Mouse (Mus musculus) thymus, postnatal 14 days (tissue): ENCODE results near the gene Fndc3a.
A peak's percentile ranks its signal among the peaks of the same experiment; 100 is the strongest.

Experiments used
- DNase-seq: peaks from one replicate; pipeline ENCODE4 v3.0.0; 2021

Fndc3a gene

DNA sequence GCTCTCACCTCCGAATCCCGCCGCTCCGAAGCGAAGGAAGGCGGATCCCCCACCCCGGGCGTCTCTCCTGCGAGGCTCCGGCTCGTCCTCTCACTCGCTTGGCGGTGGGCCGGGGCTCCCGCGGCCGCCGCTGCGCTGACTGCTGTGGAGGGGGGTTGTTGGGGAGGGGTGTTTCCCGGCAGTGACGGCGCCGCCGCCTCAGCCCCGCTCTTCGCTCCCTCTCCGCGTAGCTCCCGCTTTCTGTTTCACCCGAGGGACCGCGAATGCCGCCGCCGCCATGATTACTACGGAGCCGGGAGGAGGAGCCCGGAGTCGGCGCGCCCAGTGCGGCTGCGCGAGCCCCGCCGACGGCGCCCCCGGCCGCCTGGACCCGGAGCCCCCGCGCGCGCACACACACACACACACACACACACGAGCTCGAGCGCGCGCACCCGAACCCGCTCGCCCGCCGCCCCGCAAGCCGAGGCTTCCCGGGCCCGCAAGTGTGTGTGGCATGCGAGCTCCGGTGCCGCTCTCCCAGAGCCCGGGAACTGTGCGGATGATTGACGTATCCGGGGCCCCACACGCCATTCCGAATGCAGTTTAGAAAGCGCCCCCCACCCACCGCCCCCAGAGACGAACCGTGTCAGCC is at the start of gene Fndc3a:
TSS of gene Fndc3a (minus strand) at position 294 of the 631 bp plus-strand sequence.
- peak; percentile 92 for DNase-seq

DNA sequence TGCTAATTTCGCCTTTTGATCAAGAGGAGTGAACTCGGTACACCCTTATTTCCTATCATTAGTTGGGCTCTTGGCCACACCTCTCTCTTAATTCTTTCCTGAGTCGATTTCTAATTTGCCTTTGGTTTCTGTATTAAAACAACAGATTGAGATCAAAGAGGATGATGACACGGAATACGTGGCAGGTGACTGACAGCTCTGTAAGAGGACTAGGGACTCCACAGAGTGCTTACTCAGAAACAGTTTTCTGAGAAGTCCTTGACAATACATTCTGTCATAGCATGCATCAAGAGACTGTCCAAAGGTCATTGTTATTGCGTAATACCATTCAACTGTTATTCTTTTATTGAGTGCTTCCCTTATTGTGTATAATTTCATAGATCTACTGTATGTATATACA is 43.1 kb upstream of the Fndc3a start:
- DNase-seq: no peak

DNA sequence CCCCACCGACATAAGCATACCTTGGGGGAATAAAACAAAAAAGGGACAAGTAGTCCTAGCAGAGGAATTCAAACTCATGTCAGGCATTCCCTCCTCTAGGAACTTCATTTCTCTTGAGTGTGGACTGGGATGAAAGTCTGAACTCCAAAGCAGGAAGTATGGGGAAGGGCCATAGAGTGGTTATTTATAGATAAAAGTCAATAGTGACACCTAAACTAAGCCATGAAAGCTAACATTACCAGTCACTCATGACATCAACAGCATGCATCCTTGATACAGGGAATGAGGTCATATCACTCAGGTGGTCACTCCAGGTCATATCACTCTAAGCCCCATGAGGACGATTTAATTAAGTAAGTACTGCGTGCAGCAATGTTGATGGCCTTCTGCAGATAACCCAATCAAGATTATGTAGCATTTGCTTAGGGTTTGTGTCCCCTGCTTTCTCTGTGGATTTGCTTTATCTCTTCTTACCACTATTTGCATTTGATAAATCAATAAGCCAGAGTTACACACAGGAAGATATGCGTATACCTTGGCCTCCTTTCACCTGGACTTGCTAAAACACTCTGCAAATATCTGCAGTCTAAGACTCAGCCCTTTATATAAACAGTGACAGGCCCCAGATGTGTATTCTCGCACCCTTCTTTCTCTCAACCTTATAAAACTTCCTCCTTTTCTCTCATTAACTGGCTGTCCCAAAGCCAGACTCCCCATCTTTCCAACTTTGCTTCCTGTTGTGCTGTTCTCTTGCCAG is 40.8 kb upstream of the Fndc3a start:
- no peak for DNase-seq

DNA sequence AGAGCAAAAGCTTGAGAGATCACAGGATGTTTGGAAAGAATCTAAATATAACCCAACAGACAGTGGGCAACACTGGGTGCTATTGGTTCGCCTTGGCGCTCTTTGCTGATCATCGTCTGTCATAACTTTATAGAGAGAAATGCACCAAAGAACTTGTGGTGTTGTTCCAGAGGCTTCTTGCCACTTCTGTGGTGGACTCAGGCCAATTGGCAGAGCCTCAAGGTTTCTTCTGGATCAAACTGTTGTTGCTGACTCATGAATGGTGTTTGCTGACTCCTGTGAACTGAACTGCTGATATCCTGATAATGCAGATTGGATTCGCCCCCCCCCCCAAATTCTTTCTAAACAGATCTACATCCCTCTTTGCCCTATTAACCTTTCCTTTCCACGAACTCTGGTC is 38.5 kb upstream of the Fndc3a start:
- no peak for DNase-seq

DNA sequence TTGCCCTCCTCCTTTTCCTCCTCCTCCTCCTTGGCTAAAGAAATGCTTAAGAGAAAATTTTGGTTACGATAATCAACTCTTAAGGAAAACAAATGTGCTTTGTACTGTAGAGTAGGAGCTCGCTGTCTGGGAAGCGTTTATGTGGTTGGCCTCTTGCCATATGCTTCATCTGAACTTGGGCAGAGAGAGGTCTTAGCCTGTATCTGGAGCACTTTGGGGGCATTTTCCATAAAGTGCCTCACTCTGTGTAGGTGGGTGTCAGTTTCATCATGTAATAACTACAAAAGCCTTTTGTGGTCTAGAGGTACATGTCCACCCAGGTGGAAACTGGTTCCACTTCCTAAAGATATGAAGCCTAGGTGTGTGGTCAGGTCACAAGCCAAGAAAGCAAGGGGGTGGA is 31.9 kb upstream of the Fndc3a start:
- DNase-seq: no peak

DNA sequence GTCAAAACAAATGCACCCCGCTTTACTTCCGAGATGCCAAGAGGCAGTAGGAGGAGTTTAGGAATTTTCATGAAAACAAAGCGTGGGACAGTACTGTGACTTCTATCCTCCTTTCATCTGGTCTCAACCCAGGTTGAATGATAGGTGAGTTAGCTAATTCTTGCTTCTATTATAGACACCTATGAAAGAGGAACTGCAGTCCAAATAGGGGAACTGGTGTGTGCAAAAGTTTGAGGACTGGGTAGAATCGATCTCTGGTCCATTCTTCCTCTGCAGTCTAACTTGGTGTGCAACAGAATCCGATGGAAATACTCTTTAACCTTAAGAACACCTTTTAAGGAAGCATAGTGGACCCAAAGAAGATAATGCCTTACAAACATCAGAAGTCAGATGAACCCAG is 30.5 kb upstream of the Fndc3a start:
- DNase-seq: no peak

DNA sequence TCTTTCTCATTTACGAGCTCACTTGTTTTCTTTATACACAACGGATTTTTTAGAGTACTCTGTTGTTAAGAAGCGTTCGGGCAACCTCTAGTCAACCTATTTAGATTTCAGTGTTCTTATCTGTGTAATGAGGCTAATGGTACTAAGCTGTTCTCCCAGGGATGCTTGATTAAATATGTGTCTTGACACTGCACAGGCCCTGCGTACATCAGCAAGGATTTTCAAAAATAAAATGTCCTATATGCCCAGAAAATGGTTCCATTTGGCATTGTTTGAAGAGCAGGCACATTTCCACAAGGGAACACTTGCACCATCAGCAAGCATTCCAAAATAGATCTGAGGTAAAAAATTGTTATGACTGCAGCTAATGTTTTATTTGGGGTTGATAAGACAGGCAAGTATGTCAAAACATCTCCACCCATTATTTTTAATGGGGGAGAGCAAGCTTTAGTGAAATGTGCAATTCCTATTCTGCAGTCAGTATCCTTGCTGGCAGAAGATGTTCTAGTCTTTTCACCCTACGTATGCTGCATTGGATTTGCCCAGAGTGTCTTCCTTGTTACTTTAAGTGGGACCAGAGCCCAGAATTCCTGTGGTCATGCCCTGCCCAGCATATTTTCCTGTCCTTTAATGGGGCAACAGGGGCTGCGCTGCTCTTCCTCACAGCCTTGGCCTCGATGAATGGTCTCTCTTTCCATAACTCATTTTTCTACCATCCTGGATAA is 29.8 kb upstream of the Fndc3a start:
- DNase-seq: no peak

DNA sequence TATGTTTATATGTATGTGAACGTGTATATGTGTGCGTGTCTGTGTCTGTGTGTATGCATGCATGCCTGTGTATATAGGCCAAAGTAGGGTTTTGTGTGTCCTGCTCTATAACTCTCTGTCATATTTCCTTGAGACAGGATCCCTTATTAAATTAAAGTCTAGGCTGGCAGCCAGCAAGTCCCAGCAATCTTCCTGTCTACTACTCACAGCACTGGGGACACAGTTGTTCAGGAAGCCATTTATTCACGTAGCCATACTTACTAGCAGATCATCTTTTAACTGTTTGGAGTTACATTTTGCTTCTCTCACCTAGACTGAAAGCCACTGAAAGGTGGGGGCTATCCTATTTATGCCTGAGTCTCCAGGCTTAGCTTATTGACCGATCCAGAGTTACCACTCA is 29.0 kb upstream of the Fndc3a start:
- DNase-seq: no peak

DNA sequence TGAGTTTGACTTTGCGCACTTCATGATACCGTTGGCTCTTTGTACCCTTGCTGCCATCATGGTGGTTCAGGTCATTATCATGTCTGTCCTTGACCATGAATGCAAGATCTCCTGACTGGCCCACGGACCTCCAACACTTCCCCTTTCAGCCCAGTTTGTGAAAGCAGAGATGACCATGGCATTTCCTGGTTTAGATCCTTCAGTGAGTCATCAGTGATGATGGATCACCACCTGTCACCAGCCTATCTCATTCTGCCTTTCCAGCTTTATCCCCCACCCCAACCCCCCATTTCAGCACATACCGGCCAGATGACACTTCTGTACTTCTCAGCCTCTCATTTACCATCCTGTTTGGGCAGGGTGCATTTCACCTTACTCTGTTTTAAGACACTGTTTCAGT is 28.4 kb upstream of the Fndc3a start:
- DNase-seq: no peak

DNA sequence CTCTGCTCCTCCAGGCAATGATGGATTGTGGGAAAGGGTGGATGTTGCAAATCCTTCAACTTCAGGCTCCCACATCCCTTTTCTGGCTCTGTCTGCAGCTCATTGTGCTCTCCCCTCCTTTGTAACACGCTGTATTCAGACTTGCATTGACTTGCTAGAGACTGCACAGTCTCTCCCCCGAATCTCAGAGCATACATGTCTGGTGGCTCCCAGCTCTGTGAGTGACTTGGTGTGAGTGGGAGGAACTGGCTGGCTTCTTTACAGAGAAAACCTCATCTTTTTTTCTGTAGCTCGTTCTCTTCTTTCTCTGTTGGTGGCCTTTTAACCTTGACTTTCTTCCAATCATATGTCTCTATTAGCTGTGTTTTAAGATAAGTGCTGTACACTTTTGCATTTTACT is 16.1 kb upstream of the Fndc3a start:
- DNase-seq: no peak

DNA sequence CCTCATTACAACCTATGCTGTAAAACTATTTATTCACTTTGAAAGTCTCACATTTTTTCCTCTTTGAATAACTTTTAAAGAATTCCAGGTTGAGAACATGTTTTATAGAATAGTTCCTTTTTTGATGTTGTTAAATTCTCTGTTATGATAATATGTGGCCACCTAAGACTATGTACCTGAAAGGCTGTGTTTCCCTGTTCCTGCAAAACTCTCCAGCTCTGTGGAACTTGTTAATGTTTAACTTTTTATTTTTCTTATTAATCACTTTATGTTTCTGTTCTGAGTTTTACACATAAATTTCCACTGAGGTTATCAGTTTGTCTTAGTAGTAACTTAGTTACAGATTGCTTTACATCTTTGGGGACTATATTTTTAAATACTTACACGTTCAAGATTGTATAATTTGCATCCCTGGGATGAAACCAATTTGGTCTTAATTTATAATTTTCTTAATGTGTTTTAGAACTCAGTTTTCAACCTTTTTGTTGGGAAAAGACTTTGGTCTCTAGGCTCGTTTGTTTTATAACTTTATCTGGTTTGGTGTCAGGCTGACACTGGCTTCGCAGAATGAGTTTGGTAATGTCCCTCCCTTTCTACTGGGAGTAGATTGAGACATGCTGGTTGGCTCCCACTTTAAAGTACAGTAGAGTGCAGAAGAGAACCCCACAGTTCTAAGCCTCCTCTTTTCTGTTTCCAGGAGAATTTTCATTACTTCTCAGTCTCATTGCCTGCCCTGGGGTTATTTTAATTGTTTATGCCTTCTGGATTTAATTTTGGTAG is 12.7 kb upstream of the Fndc3a start:
- DNase-seq: no peak

DNA sequence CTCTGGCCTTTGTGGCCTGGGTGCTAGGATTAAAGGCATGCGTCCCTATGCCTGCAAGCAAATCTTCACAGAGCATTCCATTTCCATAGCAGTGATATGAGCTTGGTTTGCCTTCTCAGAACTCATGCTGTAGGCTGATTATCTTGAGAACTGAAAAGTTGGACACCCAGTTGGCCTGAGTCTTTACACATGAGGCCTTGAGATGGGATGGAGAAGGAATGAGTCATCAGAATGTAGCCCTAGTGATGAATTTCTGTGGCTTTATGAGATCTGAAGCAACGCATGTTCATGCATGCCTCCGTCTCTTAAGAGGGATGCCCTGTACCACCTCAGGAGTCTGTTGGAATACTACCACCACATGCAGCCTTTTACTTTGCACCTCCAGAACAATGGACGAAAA is 6.4 kb upstream of the Fndc3a start:
- DNase-seq: no peak

DNA sequence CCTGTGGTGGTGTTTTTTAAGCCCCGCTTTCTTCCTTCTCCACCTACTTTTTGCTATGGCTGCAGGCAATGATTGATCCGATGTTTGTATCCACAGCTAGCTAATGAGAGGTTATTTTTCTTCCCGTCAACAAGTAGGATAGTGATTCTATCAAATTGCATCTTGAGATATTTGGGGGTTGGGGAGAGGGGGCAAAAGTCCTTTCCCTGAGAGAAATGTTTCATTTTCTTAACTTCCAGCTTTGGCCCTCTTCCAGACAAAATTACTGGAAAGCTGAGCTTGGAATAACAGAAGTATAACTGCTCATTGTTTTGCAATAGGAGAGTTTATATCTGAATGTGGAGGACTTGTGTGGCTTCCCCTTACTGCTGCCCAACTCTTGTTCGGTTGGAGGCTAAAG is 1.3 kb upstream of the Fndc3a start:
- no peak for DNase-seq

DNA sequence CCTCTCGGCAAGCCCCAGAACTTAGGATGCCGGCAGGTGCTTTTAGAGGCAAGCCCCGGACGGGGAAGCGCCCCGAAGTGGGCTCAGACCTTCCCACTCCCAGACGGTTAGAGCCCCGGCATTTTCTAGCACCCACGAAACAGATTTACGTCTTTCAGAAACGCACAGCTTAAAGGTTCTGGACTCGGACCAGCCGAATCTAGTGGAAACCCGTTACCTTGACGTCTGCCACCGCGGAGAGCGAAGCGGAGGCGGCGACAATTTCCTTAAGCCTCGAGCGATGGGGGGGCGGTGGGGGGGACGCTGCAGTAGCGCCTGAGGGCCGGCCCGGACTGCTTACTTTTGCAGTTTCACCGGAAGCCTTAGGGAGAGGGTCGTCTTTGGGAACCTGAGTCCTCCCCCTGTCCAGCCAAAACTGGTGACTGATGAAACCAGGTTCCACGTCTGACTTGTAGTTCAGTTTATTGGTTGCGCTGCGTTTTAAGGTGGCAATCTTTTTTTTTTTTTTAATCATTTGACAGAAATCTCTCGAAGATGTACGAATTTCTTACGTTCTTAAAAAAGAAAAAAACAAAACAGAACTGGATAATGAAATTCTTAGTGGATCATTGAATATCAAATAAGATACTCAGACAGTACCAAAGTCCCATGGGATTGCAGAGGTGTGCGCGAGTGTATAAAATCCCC is 681 bp upstream of the Fndc3a start:
- no peak for DNase-seq

DNA sequence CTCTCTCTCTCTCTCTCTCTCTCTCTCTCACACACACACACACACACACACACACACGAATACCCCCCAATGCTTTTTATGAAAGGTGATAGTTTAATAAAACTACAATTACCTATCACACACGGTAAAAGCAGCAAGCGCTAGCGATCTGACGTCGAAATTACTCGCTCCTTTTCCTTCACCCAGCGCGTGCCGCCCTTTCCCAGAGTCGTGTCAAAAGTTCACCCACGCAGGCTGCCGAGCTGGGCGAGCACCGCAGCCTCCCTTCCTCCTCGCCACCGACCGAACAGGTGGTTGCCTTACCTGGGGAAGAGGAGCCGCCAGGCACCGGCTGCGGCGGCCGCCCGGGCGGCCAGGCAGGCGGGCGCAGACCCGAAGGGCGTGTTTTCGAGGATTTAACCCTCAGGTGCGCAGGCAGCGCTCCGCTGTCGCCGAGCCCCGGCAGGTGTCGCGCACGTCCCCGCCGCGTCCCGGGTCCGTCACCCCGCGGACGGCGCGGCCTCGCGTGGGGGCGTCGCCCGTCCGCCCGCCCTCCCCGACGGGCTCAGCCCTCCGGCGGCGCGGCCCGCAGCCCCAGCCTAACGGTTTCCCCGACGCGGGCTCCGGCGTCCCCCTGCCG is 603 bp downstream of the Fndc3a start:
- DNase-seq: peak; percentile 83

DNA sequence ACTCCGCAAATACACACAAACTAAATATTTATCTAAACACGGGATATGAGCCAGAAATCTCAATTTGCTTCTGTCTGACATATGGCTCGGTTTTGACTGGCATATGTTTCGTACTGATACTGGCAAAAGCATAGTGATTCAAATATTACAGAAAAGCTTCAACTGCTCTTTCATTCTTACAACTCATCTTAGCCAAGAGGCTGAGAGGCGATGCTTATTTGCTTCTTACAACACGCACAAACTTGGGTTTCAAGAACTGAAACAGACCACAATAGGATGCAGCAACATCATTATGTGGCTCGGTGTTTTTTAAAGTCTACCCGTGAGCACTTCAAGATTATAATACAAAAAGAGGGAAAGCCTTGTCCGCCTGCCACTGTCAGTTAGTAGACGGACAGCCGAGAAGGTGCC is 1.2 kb downstream of the Fndc3a start:
- DNase-seq: no peak

DNA sequence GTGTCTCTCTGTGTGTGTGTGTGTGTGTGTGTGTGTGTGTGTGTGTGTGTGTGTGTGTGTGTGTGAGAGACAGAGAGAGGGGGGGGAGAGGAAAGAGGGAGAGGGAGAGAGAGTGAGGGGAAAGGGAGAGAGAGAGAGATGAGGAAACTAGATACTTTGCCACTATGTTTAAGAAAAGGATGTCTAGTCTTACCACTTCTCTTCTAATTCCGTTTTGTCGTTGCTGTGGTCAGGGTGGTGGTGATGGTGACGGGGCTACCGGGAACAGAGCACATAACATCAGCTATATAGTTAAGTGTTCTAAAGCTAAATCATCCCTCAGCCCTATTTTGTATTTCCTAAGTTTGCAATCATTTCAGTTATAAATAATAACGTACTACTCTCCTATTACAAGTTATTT is 9.7 kb downstream of the Fndc3a start:
- no peak for DNase-seq

DNA sequence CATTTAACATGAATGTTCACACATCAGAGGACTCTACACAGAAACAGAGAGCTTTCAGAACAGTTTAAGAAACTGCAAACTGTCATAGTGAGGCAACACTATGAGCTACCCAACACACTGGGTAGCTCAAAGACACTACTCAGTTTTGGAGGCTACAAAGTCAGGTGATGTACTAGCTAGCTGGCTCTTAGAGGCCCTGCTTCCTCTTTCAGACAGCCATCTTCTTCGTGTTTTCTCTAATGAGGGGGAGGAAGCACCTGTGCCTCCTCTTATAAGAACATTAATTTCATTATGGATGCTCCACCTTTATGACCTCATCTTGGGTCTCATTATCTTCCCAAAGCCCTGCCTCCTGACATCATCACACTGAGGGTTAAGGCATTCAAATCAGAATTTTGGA is 18.4 kb downstream of the Fndc3a start:
- DNase-seq: no peak

DNA sequence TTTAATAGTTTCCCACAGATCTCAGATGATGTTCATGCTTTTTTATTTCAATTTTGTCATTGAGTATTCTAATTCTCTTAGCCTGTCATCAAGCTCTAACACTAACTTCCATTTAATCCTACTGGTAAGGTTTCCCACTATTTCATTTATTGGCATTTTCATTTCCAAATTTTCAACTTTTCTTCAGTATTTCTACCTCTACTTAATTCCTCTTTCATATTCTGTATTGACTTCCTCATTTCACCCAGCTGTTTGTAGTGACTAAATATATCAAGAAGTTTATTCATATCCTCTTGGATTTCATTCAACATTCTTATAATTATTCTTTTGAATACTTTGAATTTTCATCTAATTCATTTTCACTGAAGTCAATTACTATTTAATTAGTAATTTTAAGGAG is 20.3 kb downstream of the Fndc3a start:
- no peak for DNase-seq

DNA sequence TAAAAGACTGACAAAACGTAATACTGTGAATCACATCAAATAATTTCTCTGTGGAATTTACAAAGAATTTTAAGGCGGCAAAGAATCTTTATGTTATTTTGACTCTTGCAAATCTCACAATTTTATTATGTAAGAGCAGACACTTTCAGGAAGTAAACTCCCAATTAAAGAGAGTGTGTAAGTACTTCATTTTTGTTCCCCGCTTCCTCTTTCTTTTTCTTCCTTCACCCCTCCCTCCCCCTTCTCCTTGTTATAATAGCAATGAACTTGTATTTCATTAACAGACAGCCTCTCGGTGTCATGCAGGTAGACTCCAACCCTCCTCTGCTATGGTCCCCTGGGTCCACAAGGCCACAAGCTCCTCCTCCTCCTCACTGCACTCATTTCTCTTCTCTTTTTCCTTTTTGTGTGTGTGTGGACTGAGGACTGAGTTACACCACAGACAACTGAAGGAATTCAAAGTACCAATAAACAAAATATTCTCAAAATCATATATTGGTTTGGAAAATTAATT is 24.9 kb downstream of the Fndc3a start:
- DNase-seq: no peak

DNA sequence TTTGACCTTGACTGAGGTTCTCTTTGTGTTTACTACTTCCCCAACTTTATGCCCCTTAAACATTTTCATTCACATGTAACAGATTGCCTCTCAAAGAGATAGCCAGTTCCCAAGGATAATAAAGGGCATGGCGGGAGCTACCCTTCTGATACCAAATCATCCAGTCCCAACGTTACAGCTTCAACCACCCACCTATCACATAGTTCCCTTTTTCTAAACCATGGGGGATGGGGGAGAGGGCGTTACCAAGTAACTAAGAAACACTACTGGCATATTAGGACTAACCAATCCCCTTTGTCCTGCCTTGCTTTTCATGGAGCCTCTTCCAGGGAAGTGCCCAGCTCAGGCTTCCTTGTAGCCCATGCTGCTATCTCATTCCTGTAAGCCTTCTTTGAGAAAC is 32.6 kb downstream of the Fndc3a start:
- no peak for DNase-seq

DNA sequence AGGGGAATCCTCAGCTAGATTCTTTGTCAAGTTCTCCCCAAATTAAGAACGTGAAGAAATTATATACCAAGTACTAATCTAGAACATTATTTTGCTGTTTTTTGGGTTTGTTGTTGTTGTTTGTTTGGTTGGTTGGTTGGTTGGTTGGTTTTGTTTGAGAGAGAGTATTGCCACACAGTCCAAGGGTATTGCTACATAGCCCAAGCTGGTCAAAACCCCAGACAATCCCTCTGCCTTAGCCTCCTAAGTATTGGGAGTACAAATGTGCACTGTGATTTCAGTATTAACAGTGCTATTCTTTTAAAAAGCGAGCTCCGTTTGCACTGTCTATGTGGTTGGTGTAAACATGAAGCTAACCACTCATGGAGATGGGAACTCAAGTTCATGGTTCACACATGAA is 37.9 kb downstream of the Fndc3a start:
- DNase-seq: no peak
